Mouse (Mus musculus): ENCODE data around the gene Nup188. TPM values are rescaled to one million over a fixed set of nuclear protein-coding genes. Genes with fewer than 3 reads are reported as not detected.

The Nup188 gene
- polyA plus RNA-seq, 1 experiment from 2014 or later = 24.9 TPM

GRCm38 (mm10) chr2:30311481-30311880 is 25.3 kb downstream of the Nup188 start:
- Histone ChIP-seq H3K36me3 (ENCODE audit: poor library complexity, severe bottlenecking) (peaks cover 97% of the 10 kb centered on the region), H3K27ac (no peak overlapping the region), H3K4me1 (no peaks in the 10 kb centered on the region), H3K4me3 (no peak overlapping the region), H3K9ac (no peak overlapping the region), H3K9me3 (replicated peaks) (no peaks in the 10 kb centered on the region), H3K27me3 (no peaks in the 10 kb centered on the region), H3K4me2 (no peak overlapping the region)
- WGBS = 91% methylated on average over 2 of the region's 2 CpGs
- ATAC-seq = no peak

GRCm38 (mm10) chr2:30316136-30316535 is 29.9 kb downstream of the Nup188 start:
- Histone ChIP-seq H3K27ac (no peak overlapping the region), H3K9me3 (replicated peaks) (no peaks in the 10 kb centered on the region), H3K4me3 (no peak overlapping the region), H3K4me2 (no peak overlapping the region), H3K36me3 (ENCODE audit: poor library complexity, severe bottlenecking) (peaks cover 95% of the 10 kb centered on the region), H3K9ac (no peak overlapping the region), H3K4me1 (no peaks in the 10 kb centered on the region), H3K27me3 (no peaks in the 10 kb centered on the region)
- ATAC-seq = no peak
- WGBS = 94% methylated on average over 4 of the region's 4 CpGs

DNA sequence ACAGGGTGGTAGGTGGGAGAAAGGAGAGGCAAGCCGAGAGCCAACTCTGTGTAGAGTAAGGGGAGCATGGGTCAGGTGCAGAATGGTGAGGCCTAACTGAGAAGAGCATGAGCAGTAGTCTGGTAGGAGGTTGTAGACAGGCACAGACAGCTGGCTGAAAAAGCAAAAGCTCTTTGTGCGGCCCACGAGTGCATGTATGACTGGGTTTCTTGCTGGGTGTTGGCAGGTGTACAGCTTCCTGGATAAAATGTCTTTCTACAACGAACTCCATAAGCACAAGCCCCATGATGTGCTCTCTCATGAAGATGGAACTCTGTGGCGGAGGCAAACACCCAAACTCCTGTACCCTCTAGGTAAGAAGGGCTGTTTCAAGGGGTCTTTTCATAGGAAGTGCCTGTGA is 30.8 kb downstream of the Nup188 start:
- WGBS = 96% methylated on average over 5 of the region's 5 CpGs
- Histone ChIP-seq H3K36me3 (ENCODE audit: poor library complexity, severe bottlenecking) (peaks cover 96% of the 10 kb centered on the region), H3K4me3 (no peak overlapping the region), H3K27me3 (no peaks in the 10 kb centered on the region), H3K27ac (no peak overlapping the region), H3K4me2 (no peak overlapping the region), H3K9ac (no peak overlapping the region), H3K4me1 (no peaks in the 10 kb centered on the region), H3K9me3 (replicated peaks) (no peaks in the 10 kb centered on the region)
- ATAC-seq = no peak

- Histone ChIP-seq H3K4me3 (no peak overlapping the region), H3K4me2 (no peak overlapping the region), H3K4me1 (no peaks in the 10 kb centered on the region), H3K27ac (no peak overlapping the region), H3K9me3 (replicated peaks) (no peaks in the 10 kb centered on the region), H3K9ac (no peak overlapping the region), H3K36me3 (ENCODE audit: poor library complexity, severe bottlenecking) (peaks cover 96% of the 10 kb centered on the region), H3K27me3 (no peaks in the 10 kb centered on the region)
- WGBS = 94% methylated on average over 4 of the region's 4 CpGs
- no peak for ATAC-seq
These were observed 33.1 kb downstream of the Nup188 start for GRCm38 (mm10) chr2:30319260-30319659.

DNA sequence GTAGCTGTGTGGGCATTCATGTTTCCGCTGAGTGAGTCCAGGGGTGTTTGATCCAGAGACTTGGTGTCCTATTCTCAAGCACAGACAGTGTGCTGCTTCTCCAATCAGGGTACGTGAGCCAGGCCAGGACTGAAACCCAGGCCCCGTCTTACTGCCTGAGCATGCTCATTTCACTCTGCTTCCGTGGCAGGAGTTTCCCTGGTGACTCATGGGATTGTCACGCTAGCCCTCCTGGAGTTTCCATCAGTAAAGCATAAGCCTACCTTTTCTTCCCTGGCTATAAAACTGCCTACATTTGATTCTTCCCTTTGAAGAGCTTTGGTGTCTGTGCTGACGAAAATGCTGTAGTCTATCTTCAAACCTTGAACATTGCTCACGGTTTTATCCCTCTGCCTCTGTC is 36.9 kb downstream of the Nup188 start:
- Histone ChIP-seq H3K4me1 (no peaks in the 10 kb centered on the region), H3K27ac (no peak overlapping the region), H3K4me2 (no peak overlapping the region), H3K4me3 (no peak overlapping the region), H3K27me3 (no peaks in the 10 kb centered on the region), H3K9me3 (replicated peaks) (no peaks in the 10 kb centered on the region), H3K9ac (peak overlapping the region; percentile 8; the same call in 1 of the 2 replicates), H3K36me3 (ENCODE audit: poor library complexity, severe bottlenecking) (peaks cover 97% of the 10 kb centered on the region)
- WGBS = 88% methylated on average over 7 of the region's 7 CpGs
- no peak for ATAC-seq

- Histone ChIP-seq H3K27me3 (no peaks in the 10 kb centered on the region), H3K27ac (no peak overlapping the region), H3K9ac (no peak overlapping the region), H3K4me2 (no peak overlapping the region), H3K36me3 (ENCODE audit: poor library complexity, severe bottlenecking) (peaks cover 98% of the 10 kb centered on the region), H3K9me3 (replicated peaks) (no peaks in the 10 kb centered on the region), H3K4me3 (no peak overlapping the region), H3K4me1 (no peaks in the 10 kb centered on the region)
- ATAC-seq = no peak
- 92% methylated on average over 5 of the region's 5 CpGs for WGBS
These were observed 39.1 kb downstream of the Nup188 start for GRCm38 (mm10) chr2:30325296-30325695.

DNA sequence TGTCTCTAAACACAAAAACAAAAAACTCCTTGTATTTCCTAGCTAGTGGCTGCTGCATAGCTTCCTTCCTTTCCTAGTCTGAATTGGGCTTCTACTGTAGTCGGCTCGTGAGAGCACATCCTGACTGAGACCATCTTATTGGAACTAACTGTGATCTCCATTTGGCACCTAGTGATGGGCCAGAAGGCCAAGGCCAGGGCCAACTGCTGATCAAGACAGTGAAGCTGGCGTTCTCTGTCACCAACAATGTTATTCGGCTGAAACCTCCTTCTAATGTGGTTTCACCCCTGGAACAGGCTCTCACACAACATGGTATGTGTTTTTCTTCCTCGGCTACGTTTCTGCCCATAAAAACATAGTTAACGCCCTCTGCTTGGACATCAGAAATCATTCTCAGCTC is 41.1 kb downstream of the Nup188 start:
- Histone ChIP-seq H3K27me3 (no peaks in the 10 kb centered on the region), H3K36me3 (ENCODE audit: poor library complexity, severe bottlenecking) (peaks cover 98% of the 10 kb centered on the region), H3K4me2 (no peak overlapping the region), H3K4me3 (no peak overlapping the region), H3K9ac (no peak overlapping the region), H3K9me3 (replicated peaks) (no peaks in the 10 kb centered on the region), H3K27ac (no peak overlapping the region), H3K4me1 (no peaks in the 10 kb centered on the region)
- WGBS = 94% methylated on average over 7 of the region's 7 CpGs
- ATAC-seq = no peak

DNA sequence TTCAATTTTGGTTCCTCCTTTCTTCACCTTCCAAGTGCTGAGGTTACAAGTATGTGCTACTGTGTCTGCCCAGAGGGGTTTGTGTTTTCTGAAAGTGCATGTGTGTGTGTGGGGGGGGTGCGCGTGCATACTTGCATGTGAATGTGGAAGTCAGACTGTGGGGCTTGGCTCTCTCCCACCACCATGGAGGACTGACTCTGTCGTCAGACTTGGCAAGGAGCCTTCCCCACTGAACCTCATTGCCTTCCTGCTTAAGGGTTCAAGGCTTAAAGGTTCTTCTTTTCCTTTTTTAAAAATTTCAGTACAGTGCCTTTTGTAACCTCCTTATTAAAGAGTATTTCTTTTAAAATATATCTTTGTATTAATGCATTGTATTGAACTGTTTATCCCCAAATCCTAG is 42.6 kb downstream of the Nup188 start:
- no peak overlapping the region for H3K4me2 ChIP-seq
- H3K27ac ChIP-seq = no peak overlapping the region
- ATAC-seq = no peak
- H3K36me3 ChIP-seq (ENCODE audit: poor library complexity, severe bottlenecking) = peaks cover 98% of the 10 kb centered on the region
- no peaks in the 10 kb centered on the region for H3K27me3 ChIP-seq
- no peaks in the 10 kb centered on the region for H3K4me1 ChIP-seq
- no peak overlapping the region for H3K4me3 ChIP-seq
- no peaks in the 10 kb centered on the region for H3K9me3 ChIP-seq (replicated peaks)
- no peak overlapping the region for H3K9ac ChIP-seq
- 91% methylated on average over 3 of the region's 3 CpGs for WGBS

DNA sequence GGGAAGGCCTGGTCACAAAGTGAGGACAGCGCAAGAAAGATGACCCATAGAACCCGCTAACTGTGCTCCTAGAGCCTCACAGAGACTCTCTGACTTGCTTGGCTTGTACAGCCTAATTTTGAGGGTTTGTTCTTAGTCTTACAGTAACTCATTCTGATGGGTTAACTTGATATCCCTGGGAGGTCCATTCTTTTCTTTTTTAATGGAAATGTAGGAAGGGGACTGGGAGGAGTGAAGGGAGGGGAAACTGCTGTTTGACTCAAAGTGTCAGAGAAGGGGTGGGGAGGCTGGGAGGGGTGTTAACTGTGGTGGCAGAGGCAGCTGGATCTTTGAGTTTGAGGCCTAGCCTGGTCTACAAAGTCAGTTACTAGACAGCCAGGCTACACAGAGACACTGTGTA is 49.1 kb downstream of the Nup188 start:
- peaks cover 95% of the 10 kb centered on the region for H3K36me3 ChIP-seq (ENCODE audit: poor library complexity, severe bottlenecking)
- no peaks in the 10 kb centered on the region for H3K27me3 ChIP-seq
- no peak for ATAC-seq
- WGBS = 94% methylated on average over 2 of the region's 2 CpGs
- no peaks in the 10 kb centered on the region for H3K9me3 ChIP-seq (replicated peaks)
- H3K9ac ChIP-seq = no peak overlapping the region
- H3K4me2 ChIP-seq = no peak overlapping the region
- no peaks in the 10 kb centered on the region for H3K4me1 ChIP-seq
- H3K4me3 ChIP-seq = no peak overlapping the region
- no peak overlapping the region for H3K27ac ChIP-seq

DNA sequence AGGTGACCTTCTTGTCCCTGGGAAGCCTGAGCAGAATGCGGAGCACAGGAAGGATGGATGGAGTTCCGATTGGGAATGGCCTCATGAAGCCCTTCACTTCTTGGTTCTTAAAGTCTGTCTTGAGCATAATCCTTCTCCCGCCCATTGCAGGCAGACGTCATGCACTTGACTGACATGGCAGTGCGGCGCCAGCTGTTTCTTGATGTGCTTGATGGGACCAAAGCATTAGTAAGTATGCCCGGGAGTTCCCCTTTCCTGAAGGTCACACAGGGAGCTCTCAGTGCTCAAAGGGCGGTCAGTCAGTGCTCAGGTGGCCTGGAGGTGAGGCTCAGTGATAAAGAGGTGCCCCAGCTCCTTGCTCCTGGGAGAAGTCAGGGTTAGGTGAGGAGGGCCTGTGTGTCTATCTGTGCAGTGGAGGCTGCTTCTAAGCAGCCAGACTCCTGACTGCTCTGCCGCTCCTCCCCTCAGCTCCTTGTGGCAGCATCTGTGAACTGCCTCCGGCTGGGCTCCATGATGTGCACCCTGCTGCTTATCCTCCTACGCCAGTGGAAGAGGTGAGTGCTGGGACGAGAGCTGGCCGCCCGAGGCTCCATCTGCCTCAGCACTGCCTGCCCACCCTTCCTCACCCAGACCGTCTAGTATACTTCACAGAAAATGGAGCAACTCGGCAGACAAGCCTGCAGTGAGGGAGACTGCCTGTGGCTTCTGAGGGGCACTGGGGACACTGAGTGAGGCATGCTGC is 50.1 kb downstream of the Nup188 start:
- Histone ChIP-seq H3K9me3 (replicated peaks) (no peaks in the 10 kb centered on the region), H3K27ac (no peak overlapping the region), H3K36me3 (ENCODE audit: poor library complexity, severe bottlenecking) (peaks cover 95% of the 10 kb centered on the region), H3K9ac (no peak overlapping the region), H3K4me3 (no peak overlapping the region), H3K4me1 (no peaks in the 10 kb centered on the region), H3K27me3 (no peaks in the 10 kb centered on the region), H3K4me2 (no peak overlapping the region)
- ATAC-seq = no peak
- WGBS = 86% methylated on average over 16 of the region's 16 CpGs

DNA sequence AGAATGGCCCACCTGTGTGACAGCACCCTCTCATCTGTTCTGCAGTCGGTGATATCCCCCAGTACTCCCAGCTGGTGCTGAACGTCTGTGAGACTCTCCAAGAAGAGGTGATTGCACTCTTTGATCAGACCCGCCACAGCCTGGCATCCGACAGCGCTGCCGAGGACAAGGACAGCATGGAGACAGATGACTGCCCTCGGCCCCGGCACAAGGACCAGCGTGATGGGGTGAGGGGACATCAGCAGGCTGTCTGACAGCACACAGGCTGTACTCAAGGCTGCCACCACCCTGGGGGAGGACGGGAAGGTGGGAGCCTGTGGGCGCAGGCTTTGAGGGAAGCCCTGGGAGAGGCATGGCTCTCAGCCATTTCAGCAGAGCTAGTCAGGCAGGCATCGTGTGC is 51.0 kb downstream of the Nup188 start:
- H3K27me3 ChIP-seq = no peaks in the 10 kb centered on the region
- ATAC-seq = no peak
- no peak overlapping the region for H3K4me3 ChIP-seq
- H3K36me3 ChIP-seq (ENCODE audit: poor library complexity, severe bottlenecking) = peaks cover 95% of the 10 kb centered on the region
- no peaks in the 10 kb centered on the region for H3K9me3 ChIP-seq (replicated peaks)
- H3K9ac ChIP-seq = no peak overlapping the region
- WGBS = 90% methylated on average over 12 of the region's 12 CpGs
- no peak overlapping the region for H3K4me2 ChIP-seq
- no peaks in the 10 kb centered on the region for H3K4me1 ChIP-seq
- H3K27ac ChIP-seq = no peak overlapping the region

- H3K9ac ChIP-seq = no peak overlapping the region
- H3K27ac ChIP-seq = no peak overlapping the region
- H3K4me3 ChIP-seq = no peak overlapping the region
- no peaks in the 10 kb centered on the region for H3K9me3 ChIP-seq (replicated peaks)
- H3K27me3 ChIP-seq = no peaks in the 10 kb centered on the region
- ATAC-seq = no peak
- no peak overlapping the region for H3K4me2 ChIP-seq
- H3K36me3 ChIP-seq (ENCODE audit: poor library complexity, severe bottlenecking) = peaks cover 98% of the 10 kb centered on the region
- WGBS = 94% methylated on average over 3 of the region's 3 CpGs
- H3K4me1 ChIP-seq = no peaks in the 10 kb centered on the region
These were observed 55.9 kb downstream of the Nup188 start for GRCm38 (mm10) chr2:30342061-30342460.

GRCm38 (mm10) chr2:30342544-30342943 is 56.3 kb downstream of the Nup188 start:
- 89% methylated on average over 7 of the region's 7 CpGs for WGBS
- Histone ChIP-seq H3K4me2 (no peak overlapping the region), H3K27me3 (no peaks in the 10 kb centered on the region), H3K9me3 (replicated peaks) (no peaks in the 10 kb centered on the region), H3K27ac (no peak overlapping the region), H3K4me1 (no peaks in the 10 kb centered on the region), H3K4me3 (no peak overlapping the region), H3K36me3 (ENCODE audit: poor library complexity, severe bottlenecking) (peaks cover 98% of the 10 kb centered on the region), H3K9ac (no peak overlapping the region)
- ATAC-seq = no peak

Measured in forebrain, embryonic 13.5 days (tissue).